Mouse (Mus musculus): Measurements from ENCODE around the gene Prkca. TPM values are rescaled to one million over a fixed set of nuclear protein-coding genes. Genes with fewer than 3 reads are reported as not detected.

The Prkca gene
- total RNA-seq, 1 experiment from 2014 or later = 15.6 TPM

DNA sequence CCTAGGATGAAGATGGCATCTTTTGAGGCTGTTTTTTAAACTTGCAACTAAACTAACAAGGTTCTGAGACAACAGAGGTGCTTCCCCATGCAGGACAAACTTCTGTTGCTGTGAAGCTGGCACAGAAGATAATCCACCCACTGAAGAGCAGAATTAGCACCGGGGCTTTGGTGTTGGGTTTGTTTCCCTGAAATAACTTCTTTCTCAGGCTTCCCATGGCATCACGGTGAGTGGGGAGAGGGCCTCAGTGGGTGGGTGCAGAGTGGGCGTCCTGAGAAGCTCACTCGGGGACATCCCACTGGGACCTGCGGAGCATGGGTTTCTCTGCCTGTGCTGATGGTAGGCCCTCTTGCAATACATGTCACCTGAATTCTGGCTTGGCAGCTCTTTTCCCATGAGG, 161.3 kb downstream of the Prkca start:
- no peak for ATAC-seq (replicated peaks; ENCODE audit: low read depth, poor library complexity, severe bottlenecking)

DNA sequence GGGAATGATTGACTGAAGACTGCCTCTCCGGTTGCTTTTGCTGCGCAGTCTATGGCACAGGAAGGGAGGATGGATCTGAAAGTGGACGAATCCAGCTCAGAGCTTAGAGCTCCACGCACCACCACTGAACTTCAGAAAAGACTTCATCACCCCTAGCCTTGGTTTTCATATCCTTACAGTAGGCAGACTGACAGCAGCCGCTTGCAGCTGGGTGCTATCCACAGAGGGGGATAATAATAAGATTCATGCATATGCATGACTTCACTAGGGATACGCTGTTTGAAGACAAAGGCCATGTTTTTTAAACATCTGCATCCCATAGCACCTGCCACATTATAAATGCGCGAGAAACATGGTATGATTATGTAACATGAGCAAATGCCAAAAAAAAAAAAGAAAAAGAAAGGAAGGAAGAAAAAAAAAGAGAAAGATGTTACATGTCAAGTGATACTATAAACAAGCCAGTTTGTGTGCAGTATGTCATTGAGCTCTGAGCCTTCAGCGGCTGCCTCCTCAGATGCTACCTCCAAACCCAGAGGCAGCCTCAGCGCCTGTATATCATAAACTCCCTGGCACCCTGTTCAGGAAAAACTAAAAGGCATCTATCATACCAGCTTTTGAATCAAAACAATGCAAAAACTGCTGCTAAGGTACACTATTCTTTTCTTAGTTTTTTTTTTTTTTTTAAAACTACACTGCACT, 162.6 kb downstream of the Prkca start:
- no peak for ATAC-seq (replicated peaks; ENCODE audit: low read depth, poor library complexity, severe bottlenecking)

DNA sequence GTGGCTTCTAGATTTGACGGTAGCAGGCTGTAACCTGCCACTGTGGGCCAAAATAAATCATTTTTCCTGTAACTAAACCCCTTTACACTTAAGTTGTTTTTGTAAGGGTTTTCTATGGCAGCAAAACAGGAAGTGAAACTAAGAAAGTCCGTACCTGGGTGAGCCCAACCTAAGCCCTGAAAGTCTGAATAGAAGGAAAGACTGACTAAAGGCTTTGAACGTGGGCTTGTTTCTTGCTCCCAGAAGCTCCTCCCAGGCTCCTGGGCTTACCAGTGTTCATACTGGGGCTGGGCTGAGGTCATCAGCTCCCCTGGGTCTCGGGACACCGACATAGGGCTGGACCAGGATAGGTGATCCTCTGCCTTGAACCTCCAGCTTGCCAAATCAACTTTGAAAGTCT, 164.9 kb downstream of the Prkca start:
- ATAC-seq (replicated peaks; ENCODE audit: low read depth, poor library complexity, severe bottlenecking) = 0 out of 2 replicates have a peak, but pooled peaks have one; percentile 15

DNA sequence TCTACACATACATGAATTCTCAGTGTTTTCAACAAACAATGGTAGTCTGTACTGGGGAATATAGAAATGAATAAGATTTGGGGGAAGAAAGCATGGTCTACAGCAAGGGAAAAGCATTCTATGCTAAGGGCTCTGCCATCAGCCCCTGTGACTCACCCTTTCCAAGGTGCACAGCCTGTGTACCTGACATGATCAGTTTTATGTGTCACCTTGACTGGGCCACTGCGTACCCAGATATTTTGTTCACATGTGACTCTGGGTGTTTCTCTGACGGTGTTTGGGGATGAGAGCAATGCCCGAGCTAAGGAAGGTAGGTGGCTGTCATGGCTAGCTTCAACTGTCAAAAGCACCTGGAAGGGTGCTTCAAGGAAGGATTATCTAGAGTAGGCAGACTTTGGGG, 165.5 kb downstream of the Prkca start:
- ATAC-seq (replicated peaks; ENCODE audit: low read depth, poor library complexity, severe bottlenecking) = no peak

DNA sequence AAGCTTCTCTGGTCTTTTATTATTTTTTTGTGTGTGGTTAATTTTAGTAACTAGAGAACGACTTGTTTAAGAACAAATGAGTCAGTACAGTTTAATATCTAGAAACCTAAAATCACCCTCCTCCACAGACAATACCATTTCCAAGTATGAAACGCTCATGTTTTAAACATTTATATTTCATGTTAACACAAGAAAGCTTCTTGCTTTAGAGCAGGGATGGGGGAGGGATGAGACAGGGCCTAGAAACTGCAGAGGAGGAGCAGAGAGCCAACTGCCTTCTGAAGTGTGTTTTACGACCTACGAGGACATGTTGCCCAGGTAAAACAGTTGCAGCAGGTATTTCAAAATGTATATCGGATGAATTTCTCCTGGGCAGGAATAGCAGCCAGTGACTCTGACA, 167.0 kb downstream of the Prkca start:
- ATAC-seq (replicated peaks; ENCODE audit: low read depth, poor library complexity, severe bottlenecking) = no peak

DNA sequence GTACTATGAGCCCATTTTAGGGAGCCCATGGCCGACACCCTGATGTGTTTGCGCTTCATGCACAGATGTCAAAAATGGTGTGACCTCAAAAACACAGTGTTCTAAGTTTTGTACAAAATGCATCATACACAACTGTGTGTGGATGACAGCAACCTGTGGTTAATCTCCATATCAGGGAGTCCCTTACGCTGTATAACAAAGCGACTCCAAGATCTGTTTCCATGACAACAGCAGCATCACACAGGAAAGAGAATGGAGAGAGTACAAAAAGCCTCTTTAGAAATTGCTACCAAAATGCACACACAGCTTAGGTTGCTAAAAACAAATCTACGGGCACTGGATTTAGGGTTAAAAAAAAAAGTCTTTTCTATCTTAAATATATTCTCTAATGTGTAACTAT, 171.8 kb downstream of the Prkca start:
- ATAC-seq (replicated peaks; ENCODE audit: low read depth, poor library complexity, severe bottlenecking) = no peak

DNA sequence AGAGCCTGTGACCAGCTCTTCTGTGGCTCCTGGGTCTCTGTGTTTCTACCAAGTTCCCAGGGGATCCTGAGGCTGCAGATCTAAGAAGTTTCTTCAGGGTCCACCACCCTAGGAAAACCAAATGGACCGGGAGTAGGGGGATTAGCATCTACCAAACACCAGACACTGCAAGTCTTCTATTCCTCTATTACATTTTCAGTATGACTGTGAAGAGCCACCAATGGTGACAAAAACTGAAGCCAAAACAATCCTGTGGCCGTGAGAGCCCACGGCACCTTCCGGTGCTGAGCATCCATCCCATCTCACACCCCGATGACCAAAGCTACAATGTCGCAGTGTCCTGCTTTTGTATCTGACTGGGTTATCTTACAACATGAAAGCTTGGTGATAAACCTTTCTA, 172.5 kb downstream of the Prkca start:
- ATAC-seq (replicated peaks; ENCODE audit: low read depth, poor library complexity, severe bottlenecking) = no peak

DNA sequence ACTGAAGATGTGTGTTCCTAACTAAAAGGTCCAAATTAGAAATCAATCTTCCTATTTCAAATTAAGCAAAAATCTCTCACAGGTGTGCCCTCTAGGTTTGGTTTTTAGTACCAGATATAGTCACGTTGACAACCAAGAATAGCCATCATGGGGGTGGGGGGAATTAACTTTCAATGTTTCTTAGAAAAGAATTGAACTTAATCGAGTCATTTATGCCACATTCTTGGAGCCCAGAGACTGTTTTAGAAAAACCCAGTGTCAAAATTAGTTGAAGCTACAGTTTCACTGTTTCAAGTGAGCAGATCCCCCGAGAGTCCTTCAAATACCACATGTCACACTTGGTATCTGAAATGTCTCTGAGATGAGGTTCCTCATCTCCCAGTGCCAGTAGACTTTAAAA, 173.6 kb downstream of the Prkca start:
- ATAC-seq (replicated peaks; ENCODE audit: low read depth, poor library complexity, severe bottlenecking) = no peak

DNA sequence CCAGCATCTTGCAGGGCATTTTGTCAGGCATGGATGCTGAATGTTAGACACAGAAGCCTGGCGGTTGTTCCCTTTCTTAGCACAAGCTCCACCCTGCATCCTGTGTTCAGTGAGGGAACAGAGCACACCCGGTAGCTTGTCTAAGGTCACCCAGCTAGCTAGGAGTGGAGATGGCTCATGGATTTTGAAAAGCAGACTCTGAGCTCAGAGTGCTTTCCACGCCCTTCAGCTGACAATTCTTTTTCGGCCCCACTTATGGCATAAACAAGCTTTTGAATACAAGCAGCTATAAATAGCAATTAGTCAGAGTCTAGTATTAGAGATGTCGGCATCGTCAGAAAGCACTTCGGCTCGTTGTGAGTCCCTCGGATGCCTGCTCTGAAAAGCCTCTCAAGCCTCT, 178.0 kb downstream of the Prkca start:
- no peak for ATAC-seq (replicated peaks; ENCODE audit: low read depth, poor library complexity, severe bottlenecking)

DNA sequence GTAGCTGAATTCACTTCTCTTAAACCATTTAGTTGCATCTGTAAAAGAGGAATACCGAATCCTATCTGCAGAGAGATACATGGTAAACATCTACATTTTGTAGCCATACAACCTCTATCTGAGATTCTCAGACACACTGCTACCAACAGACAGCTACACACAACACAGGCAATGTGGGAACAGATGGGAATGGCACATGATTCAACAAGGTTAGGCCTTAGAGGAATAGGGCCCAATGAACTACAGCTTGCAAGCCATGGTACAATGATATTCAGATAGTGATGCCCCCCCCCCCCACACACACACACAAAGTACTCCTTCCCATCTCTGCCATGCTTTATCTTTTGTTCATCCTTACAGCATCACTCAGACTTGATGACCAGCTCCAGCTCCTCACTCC, 181.1 kb downstream of the Prkca start:
- no peak for ATAC-seq (replicated peaks; ENCODE audit: low read depth, poor library complexity, severe bottlenecking)

DNA sequence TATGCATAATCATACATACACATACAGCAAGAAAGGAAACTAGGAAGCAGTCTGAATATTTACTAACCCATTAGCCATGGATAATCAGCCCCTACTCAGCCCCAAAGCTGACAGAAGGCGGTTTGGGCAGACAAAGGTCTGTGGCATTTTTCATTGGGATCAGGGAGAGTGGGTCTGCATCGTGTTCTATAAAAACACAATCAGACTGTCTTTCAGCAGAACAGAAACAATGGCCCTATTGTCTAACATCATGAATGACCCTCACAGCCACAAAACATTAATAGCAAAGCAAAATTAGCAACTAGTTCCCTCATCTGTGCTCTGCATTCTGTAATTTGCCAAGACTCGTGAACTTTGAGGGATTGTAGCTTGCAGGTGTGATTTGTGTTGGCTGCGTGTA, 181.6 kb downstream of the Prkca start:
- no peak for ATAC-seq (replicated peaks; ENCODE audit: low read depth, poor library complexity, severe bottlenecking)

DNA sequence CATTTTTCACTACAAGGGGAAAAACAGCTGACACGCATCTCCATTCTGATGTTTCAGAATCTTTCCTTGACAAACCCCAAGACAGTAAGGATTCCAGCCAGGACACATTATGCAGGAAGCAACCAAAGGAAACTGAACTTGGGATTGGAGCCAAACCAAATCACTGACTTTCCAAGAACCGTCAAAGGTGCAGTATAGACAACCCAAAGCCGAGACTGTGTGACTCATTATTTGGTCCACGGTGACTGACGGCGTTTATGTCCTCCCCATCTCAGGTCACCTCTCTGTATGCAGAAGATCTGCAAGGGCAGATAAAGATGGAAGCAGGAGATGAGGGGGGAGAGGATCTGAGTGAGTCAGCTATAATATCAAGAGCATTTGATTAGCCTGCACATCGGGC, 183.7 kb downstream of the Prkca start:
- ATAC-seq (replicated peaks; ENCODE audit: low read depth, poor library complexity, severe bottlenecking) = no peak

DNA sequence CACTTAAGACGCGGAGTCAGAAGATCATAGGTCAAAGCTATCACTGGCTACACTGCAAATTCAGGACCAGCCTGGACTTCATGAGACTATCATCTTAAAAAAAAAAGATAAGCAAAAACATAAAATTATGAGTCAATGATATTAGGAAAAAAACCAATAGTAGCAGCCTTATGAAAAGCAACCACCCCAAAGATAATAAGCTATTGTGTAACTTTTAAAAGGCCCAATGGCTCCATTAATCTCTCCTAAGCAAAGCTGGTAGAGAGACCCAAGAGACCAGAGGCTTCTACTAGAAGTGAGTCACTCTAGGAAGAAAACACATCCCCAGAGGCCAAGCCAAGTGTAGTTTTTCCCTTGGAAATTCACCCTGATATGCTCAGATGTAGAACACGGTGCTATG, 185.7 kb downstream of the Prkca start:
- ATAC-seq (replicated peaks; ENCODE audit: low read depth, poor library complexity, severe bottlenecking) = no peak

DNA sequence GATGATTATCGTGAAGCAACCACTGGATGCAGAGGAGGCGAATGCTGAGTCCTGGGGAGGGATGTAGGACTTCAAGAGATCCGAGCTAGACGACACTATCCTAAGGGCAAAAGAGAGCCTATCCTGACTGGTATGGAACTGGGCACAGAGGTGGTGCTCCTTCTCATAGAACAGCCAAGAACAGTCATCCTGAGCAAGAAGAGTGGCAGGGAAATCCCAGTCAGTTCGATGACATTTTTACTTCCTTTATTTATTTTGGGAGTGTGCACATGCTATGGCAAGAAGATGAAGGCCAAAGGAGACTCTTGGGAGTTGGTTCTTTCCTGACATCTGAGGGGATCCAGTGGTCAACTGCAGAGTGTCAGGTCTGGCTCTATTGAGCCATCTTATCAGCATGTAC, 186.7 kb downstream of the Prkca start:
- no peak for ATAC-seq (replicated peaks; ENCODE audit: low read depth, poor library complexity, severe bottlenecking)

DNA sequence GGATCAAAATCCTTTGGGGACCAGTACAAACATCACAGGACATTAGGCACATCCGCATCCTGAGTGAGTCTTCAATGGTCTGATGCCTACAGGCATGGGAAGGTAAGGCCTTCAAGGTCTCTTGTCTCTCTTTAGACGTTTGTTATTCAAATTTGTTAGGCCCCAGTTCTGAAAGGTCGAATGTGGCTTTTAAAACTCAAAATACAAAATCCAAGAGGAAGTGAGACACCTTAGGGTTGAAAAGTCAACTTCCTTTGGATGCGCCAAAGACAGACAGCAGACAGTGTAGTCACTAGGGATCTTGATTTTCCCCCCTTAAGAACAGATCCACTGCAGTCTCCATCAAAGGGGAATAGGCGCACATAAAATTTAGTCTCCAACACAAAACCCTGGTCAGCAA, 187.6 kb downstream of the Prkca start:
- ATAC-seq (replicated peaks; ENCODE audit: low read depth, poor library complexity, severe bottlenecking) = no peak

DNA sequence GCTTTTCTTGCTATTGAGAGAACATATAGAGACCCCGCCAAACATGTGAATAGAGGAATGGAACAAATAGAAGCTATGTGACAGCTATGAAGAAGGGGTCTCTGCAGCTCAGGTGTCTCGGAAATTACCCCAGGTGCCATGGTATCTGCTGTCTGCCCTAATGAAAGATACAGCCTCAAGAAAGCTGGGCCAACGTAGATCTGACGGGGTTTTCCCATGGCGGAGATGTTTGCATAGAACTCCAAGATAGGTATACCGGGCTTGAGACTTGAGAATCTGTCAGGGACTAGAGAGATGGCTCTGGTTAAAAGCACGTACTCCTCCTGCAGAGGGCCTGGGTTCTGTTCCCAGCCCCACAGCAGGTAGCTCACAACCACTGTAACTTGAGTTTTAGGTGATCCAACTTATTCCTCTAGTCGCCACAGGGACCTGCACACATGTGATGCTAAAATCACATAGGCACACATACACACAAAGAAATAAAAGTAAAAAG, 188.6 kb downstream of the Prkca start:
- no peak for ATAC-seq (replicated peaks; ENCODE audit: low read depth, poor library complexity, severe bottlenecking)

DNA sequence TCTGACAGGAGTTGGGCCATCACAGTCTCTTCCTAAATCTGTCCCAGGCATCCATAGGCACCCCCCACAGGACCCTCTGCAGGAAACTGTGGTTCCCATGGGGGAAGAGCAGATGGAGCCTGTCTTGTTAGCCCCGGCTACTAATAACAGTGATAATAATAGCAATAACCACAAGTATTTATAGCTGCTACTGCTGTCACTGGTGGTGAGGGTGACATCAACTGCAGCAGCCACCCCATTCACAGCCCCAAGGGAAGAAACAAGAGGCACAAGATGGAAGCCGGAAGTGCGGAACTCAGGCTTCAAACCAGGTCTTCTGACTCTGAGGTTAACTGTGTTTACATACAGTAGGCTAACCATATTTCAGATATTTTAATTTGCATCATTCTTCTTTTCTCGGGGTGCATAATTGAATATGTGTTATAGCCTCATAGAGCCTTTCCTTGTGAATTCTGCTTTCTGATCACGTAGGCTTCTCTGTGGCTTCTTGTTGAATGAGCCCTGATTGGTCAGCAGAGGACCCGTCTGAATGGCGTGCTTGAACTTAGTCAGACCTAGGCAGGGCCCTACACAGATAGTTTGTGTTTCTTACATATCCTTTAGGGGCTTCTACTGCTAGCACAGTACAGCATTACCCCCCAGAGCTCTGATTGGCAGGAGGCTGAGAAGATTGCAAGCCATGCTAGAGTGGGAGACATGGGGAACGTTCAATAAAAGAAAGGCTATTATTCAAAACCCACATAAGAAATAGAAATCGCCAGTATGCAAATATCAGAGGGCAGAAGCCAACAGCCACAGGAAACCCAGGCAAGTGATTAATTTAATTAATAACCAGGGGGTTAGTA, 189.5 kb downstream of the Prkca start:
- ATAC-seq (replicated peaks; ENCODE audit: low read depth, poor library complexity, severe bottlenecking) = peak; percentile 43

DNA sequence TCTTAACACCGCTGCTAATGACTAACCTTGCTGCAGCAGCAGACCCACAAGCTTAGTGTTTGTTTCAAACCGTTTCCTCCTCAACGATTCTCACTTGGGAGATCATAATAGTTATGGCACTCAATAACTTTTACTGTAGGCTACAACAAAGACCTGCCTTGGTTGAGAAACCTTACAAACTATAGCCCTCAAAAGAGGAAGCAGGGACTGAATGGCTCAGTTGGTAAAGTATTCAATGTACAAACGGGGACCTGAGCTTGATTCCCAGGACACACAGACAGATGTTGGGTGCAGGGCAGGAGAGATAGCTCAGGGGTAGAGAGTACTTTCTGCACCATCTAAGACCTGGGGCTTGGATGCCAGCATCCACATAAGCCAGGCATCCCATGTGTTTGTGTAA, 191.1 kb downstream of the Prkca start:
- ATAC-seq (replicated peaks; ENCODE audit: low read depth, poor library complexity, severe bottlenecking) = no peak

DNA sequence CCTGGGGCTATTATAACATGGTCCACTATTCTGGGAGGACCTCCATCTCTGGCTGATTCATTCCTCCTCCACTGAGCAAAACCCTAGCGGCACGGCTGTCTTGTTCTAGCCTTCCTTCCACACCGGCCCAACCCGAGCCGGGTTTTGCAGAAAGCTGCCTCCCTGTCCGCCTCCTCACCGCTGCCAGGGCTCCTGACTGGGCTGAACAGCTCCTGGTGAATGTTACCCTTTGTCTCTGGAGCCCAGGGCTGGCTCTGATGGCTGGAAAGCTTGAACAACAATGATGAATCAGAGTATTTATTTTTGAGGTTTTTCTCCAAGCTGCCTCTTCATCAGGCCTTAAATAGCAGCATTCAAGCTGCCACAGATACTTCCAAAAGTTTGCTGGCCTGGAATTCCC, 193.3 kb downstream of the Prkca start:
- no peak for ATAC-seq (replicated peaks; ENCODE audit: low read depth, poor library complexity, severe bottlenecking)

DNA sequence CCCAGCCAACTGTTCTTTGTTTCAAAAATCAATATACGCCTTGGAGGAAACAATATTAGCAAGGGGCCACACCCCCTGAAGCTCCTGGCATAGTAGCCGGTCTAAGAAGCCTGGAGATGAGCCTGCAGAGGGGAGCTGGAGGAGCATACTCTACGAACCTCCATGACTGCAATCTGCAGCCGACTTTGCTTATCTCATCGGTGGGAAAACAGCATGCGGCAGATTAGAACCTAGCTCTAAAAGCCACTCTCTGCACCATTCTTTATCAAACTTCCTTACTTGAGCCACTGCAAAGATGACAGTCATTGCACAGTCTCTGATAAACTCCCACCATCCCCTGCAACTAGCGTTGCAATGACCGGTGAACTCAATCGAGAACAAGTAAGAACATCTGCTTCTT, 194.5 kb downstream of the Prkca start:
- ATAC-seq (replicated peaks; ENCODE audit: low read depth, poor library complexity, severe bottlenecking) = peak; percentile 26; the same call in 1 of the 2 replicates

DNA sequence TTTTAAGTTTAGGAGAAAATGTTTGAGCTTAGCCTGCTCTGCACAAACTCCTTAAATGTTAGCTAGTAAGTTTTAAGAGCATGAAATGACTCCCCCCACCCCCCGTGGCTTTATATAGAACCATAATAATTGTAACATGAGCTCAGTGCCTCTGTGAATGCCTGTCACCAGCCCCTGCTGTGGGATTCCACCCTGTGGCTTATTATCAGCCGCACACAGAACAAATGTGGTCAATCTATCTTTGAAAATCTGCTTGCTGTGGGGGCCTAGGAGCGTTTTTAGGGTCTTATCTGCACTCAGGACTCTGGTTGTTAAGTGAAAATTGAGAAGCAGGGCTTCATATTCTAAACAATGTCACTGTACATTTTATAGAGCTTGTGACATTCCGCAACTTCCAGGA, 195.2 kb downstream of the Prkca start:
- ATAC-seq (replicated peaks; ENCODE audit: low read depth, poor library complexity, severe bottlenecking) = peak; percentile 80
